In genomic region chr5:64297100-64297499, GRCm38 (mm10) we compare ENCODE assay signal across 11 mouse cellular contexts.
DNase-seq lines count a peak whose midpoint lies in the region; ATAC-seq lines count a peak whose summit lies in the region.
"Had no signal": no experiment of that assay in that cellular context is flagged by ENCODE, and none has a peak within 500 bp of the region (broad histone marks: within the 10 kb centered on the region; RNA-seq: fewer than 3 reads in every experiment).

No protein-coding gene starts in this region.

- no peak for ATAC-seq in heart, embryonic 13.5 days (ENCODE audit: extremely low read depth, insufficient number of reproducible peaks, low FRiP score, low TSS enrichment)
- ATAC-seq in lung, embryonic 16.5 days (ENCODE audit: low read depth), result no peak
- ATAC-seq in hindbrain, embryonic 16.5 days, result no peak

- H3K4me1 ChIP-seq in heart, embryonic 13.5 days, result peaks cover 40% of the 10 kb centered on the region
- H3K4me1 ChIP-seq in lung, embryonic 16.5 days (replicated peaks; ENCODE audit: control insufficient read depth, insufficient read depth, low read length), result peaks cover 19% of the 10 kb centered on the region
- H3K4me1 ChIP-seq in brown adipose tissue, adult 24 weeks (ENCODE audit: control insufficient read depth, insufficient read depth, insufficient read length, low read length), result peaks cover 43% of the 10 kb centered on the region
- no peaks in the 10 kb centered on the region; the same call in 1 of the 2 replicates for H3K4me1 ChIP-seq in hindbrain, embryonic 16.5 days (ENCODE audit: control insufficient read depth, insufficient read depth, low read depth, low read length)

- no peaks in the 10 kb centered on the region for H3K27me3 ChIP-seq in heart, embryonic 13.5 days (replicated peaks)
- no peaks in the 10 kb centered on the region for H3K27me3 ChIP-seq in lung, embryonic 16.5 days (ENCODE audit: control insufficient read depth, insufficient read depth, low read depth, low read length)
- H3K27me3 ChIP-seq in hindbrain, embryonic 16.5 days (replicated peaks; ENCODE audit: control insufficient read depth, insufficient read depth, low read length), result no peaks in the 10 kb centered on the region
- H3K27me3 ChIP-seq: embryonic facial prominence, embryonic 13.5 days; limb, embryonic 15.5 days had no signal

- no peak overlapping the region for H3K9ac ChIP-seq in heart, embryonic 13.5 days
- no peak overlapping the region for H3K9ac ChIP-seq in lung, embryonic 16.5 days (ENCODE audit: low read length)
- H3K9ac ChIP-seq in hindbrain, embryonic 16.5 days (ENCODE audit: low read depth, low read length), result no peak overlapping the region
- H3K9ac ChIP-seq: embryonic facial prominence, embryonic 13.5 days; limb, embryonic 15.5 days had no signal

- DNase-seq in heart, adult 11 months, result no peak
- DNase-seq in lung, postnatal 10 days, result no peak
- DNase-seq in naive thymus-derived CD4-positive, alpha-beta T cell, adult 2 months (ENCODE audit: low read depth), result peak; percentile 54
- no peak for DNase-seq in layer of hippocampus, adult 9-11 months

- H3K36me3 ChIP-seq in heart, embryonic 13.5 days, result peaks cover 37% of the 10 kb centered on the region
- peaks cover 3% of the 10 kb centered on the region; the same call in 1 of the 2 replicates for H3K36me3 ChIP-seq in lung, embryonic 16.5 days (ENCODE audit: control insufficient read depth, insufficient read depth, low read length)
- H3K36me3 ChIP-seq in hindbrain, embryonic 16.5 days (ENCODE audit: control insufficient read depth, insufficient read depth, low read length), result no peaks in the 10 kb centered on the region

- no peak overlapping the region for H3K4me3 ChIP-seq in heart, embryonic 13.5 days
- no peak overlapping the region for H3K4me3 ChIP-seq in lung, embryonic 16.5 days (ENCODE audit: low read length)
- no peak overlapping the region for H3K4me3 ChIP-seq in brown adipose tissue, adult 24 weeks (ENCODE audit: insufficient read depth, low read depth, low read length)
- H3K4me3 ChIP-seq in hindbrain, embryonic 16.5 days (ENCODE audit: low read length), result no peak overlapping the region
- H3K4me3 ChIP-seq: embryonic facial prominence, embryonic 13.5 days; layer of hippocampus, adult 2 months; limb, embryonic 15.5 days had no signal

- H3K4me2 ChIP-seq in heart, embryonic 13.5 days, result no peak overlapping the region
- no peak overlapping the region for H3K4me2 ChIP-seq in lung, embryonic 16.5 days (ENCODE audit: low read depth, low read length)
- H3K4me2 ChIP-seq in hindbrain, embryonic 16.5 days (ENCODE audit: low read length), result no peak overlapping the region
- H3K4me2 ChIP-seq: embryonic facial prominence, embryonic 13.5 days; limb, embryonic 15.5 days had no signal

- WGBS in heart, embryonic 13.5 days, result 75% methylated on average over 4 of the region's 4 CpGs
- WGBS in lung, embryonic 16.5 days, result 59% methylated on average over 4 of the region's 4 CpGs
- 83% methylated on average over 4 of the region's 4 CpGs for WGBS in hindbrain, embryonic 16.5 days

- H3K27ac ChIP-seq in heart, embryonic 13.5 days (replicated peaks), result peak overlapping the region; percentile 29; the same call in 1 of the 2 replicates
- peak overlapping the region; percentile 51 for H3K27ac ChIP-seq in lung, embryonic 16.5 days (ENCODE audit: low read length)
- H3K27ac ChIP-seq in brown adipose tissue, adult 24 weeks (replicated peaks; ENCODE audit: low read depth, low read length), result peak overlapping the region; percentile 96
- no peak overlapping the region for H3K27ac ChIP-seq in hindbrain, embryonic 16.5 days (ENCODE audit: low read depth, low read length)
- H3K27ac ChIP-seq: embryonic facial prominence, embryonic 13.5 days had no signal

- no peaks in the 10 kb centered on the region for H3K9me3 ChIP-seq in heart, embryonic 13.5 days
- H3K9me3 ChIP-seq in lung, embryonic 16.5 days (ENCODE audit: control insufficient read depth, low read length), result no peaks in the 10 kb centered on the region
- no peaks in the 10 kb centered on the region for H3K9me3 ChIP-seq in hindbrain, embryonic 16.5 days (ENCODE audit: control insufficient read depth, low read length)
- H3K9me3 ChIP-seq: embryonic facial prominence, embryonic 13.5 days; limb, embryonic 15.5 days had no signal
